Mouse (Mus musculus): ENCODE measurements around the gene Tmem132b. TPM values are rescaled to one million over a fixed set of nuclear protein-coding genes. Genes with fewer than 3 reads are reported as not detected.

Tmem132b gene
- polyA plus RNA-seq (2012; rRNA removed), result 0.02 TPM in 1 of 2 replicates, not detected in the other

DNA sequence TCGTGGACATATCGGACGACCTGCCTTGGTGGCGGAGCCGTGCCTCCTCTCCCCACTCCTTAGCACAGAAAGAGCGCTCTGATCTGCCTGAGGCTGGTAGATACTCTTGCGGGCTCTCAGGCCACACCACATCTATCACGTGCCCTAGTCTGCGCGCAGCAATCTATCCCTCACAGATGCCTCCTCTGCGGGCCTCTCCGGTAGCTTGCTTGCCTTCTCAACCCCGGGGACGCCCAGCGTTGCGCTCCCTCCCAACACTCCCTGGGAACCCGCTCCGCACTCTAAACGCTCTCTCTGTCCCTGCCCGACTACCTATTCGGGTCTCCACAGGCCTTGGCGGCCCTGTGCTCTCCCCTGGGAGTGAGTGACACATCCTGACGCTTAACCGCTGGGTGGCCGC is at the start of gene Tmem132b:
Tmem132b (plus strand) TSS at position 141 of the 400 bp plus-strand sequence.
- Histone ChIP-seq H3K27me3 (ENCODE audit: control insufficient read depth, insufficient read depth, low read length) (peaks cover 19% of the 10 kb centered on the region), H3K4me3 (ENCODE audit: extremely low read depth, insufficient read depth, insufficient read length) (no peak within 1 kb of the TSS), H3K27ac (ENCODE audit: insufficient read depth, low read length) (no peak within 1 kb of the TSS), H3K36me3 (ENCODE audit: control insufficient read depth, insufficient read depth, low read length) (no peaks in the 10 kb centered on the region), H3K4me1 (ENCODE audit: control insufficient read depth, insufficient read depth, insufficient read length) (no peaks in the 10 kb centered on the region)
- no peak for TF ChIP-seq CTCF (IDR thresholded peaks at IDR 0.05; ENCODE audit: extremely low read depth, insufficient read depth, insufficient read length, insufficient replicate concordance)
- no peak for TF ChIP-seq POLR2A (IDR thresholded peaks at IDR 0.05; ENCODE audit: low read depth, low read length)
- DNase-seq (ENCODE audit: low read depth in 1 of 2, low spot score in 2 of 2), result no peak
- WGBS, result 4% methylated on average over 23 of the region's 25 CpGs

DNA sequence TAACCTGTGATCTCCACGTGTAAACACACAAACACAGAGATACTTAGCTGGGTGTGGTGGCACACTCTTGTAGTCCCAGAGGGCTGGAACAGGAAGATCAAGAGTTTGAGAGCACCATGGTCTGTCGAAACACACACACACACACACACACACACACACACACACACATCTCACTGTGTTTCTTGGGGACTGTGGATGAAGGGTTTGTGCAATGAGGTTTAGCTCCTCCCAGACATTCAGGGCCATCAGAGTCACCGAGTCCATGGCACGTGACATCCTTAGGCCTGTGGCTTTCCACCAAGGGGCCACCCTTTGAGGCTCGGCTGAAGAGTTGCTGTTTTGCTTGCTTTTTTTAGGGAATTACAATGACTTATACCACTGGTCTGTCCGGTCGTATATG is 49.1 kb upstream of the Tmem132b start:
- no peak for DNase-seq (ENCODE audit: low read depth in 1 of 2, low spot score in 2 of 2)
- no peaks in the 10 kb centered on the region for H3K27me3 ChIP-seq (ENCODE audit: control insufficient read depth, insufficient read depth, low read length)
- TF ChIP-seq POLR2A (IDR thresholded peaks at IDR 0.05; ENCODE audit: low read depth, low read length), result no peak
- no peak for TF ChIP-seq CTCF (IDR thresholded peaks at IDR 0.05; ENCODE audit: extremely low read depth, insufficient read depth, insufficient read length, insufficient replicate concordance)
- no peak overlapping the region for H3K4me3 ChIP-seq (ENCODE audit: extremely low read depth, insufficient read depth, insufficient read length)
- H3K36me3 ChIP-seq (ENCODE audit: control insufficient read depth, insufficient read depth, low read length), result no peaks in the 10 kb centered on the region
- 84% methylated on average over 7 of the region's 7 CpGs for WGBS
- H3K4me1 ChIP-seq (ENCODE audit: control insufficient read depth, insufficient read depth, insufficient read length), result peaks cover 21% of the 10 kb centered on the region; the same call in 1 of the 2 replicates
- no peak overlapping the region for H3K27ac ChIP-seq (ENCODE audit: insufficient read depth, low read length)

DNA sequence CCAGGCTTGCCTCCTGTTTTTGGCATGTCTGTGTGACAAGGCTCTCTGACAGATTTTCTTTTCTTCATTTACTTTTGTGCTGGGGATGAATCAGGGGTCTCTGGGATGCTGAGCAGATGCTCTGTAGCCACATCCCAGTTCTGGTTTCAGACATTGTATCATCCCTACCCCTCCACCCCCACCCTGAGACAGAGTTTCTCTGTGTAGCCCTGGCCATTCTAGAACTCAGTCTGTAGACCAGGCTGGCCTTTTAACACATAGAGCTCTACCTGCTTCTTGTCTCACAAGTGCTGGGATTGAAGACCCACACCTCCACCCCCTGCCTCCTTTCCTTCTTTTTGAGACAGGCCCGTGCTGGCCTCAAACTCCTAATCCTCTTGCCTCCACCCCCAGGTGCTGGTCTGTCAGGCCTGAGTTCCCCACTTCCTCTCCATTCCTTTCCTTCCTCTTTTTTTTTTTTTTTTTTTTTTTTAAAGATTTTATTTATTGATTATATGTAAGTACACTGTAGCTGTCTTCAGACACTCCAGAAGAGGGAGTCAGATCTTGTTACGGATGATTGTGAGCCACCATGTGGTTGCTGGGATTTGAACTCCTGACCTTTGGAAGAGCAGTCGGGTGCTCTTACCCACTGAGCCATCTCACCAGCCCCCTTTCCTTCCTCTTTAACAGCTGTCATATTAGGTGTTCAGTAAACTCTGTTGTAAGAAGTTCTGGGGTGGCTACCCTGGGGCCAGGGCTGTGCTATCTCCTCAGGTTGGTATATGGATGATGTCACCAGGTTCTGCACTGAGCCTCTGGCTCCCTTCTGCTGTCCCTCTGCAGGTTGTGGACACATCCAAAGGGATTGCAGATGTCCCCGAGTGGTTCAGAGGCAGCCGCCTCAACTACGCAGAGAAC is 47.6 kb upstream of the Tmem132b start:
- H3K27ac ChIP-seq (ENCODE audit: insufficient read depth, low read length), result peak overlapping the region; percentile 51
- peaks cover 18% of the 10 kb centered on the region; the same call in 1 of the 2 replicates for H3K4me1 ChIP-seq (ENCODE audit: control insufficient read depth, insufficient read depth, insufficient read length)
- no peak for DNase-seq (ENCODE audit: low read depth in 1 of 2, low spot score in 2 of 2)
- no peak overlapping the region for H3K4me3 ChIP-seq (ENCODE audit: extremely low read depth, insufficient read depth, insufficient read length)
- no peak for TF ChIP-seq POLR2A (IDR thresholded peaks at IDR 0.05; ENCODE audit: low read depth, low read length)
- TF ChIP-seq CTCF (IDR thresholded peaks at IDR 0.05; ENCODE audit: extremely low read depth, insufficient read depth, insufficient read length, insufficient replicate concordance), result no peak
- H3K36me3 ChIP-seq (ENCODE audit: control insufficient read depth, insufficient read depth, low read length), result no peaks in the 10 kb centered on the region
- WGBS, result 64% methylated on average over 5 of the region's 6 CpGs
- H3K27me3 ChIP-seq (ENCODE audit: control insufficient read depth, insufficient read depth, low read length), result no peaks in the 10 kb centered on the region

DNA sequence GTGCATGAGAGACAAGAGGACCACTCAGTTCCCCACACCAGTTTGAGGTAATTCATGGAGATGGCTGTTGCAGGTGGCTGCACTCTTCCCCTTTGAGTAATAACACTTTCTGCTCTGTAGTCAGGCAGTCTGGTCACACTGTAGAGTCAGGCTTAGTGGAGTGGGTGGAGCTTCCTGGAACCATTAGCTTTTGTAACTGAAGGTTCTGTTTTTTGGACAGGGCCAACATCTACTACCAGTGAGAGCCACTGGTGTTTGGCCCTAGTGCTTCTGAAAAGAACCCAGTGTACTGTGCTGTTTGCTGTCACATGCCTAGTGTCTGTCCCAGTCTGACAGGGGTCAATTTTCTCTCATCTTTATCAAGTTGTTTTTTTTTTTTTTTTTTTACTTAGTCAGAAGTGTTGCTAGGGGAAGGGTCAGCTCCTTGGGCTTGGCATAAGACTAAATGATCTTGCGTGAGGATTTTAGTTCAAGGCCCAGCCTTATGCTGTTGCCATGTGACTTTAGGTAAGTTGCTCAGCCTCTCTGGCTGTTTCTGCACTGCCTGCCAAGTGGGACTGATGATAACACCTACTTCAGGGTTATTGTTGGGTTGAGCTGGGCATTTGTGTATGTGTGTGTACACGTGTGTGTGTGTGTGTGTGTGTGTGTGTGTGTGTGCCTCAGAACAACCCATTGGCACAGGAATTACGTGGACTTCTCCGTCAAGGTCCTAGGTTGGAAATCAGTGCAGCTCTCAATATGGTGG is 46.4 kb upstream of the Tmem132b start:
- TF ChIP-seq POLR2A (IDR thresholded peaks at IDR 0.05; ENCODE audit: low read depth, low read length) (no peak), CTCF (IDR thresholded peaks at IDR 0.05; ENCODE audit: extremely low read depth, insufficient read depth, insufficient read length, insufficient replicate concordance) (no peak)
- no peaks in the 10 kb centered on the region for H3K27me3 ChIP-seq (ENCODE audit: control insufficient read depth, insufficient read depth, low read length)
- H3K27ac ChIP-seq (ENCODE audit: insufficient read depth, low read length), result peak overlapping the region; percentile 51
- WGBS, result 85% methylated on average over 4 of the region's 4 CpGs
- peaks cover 18% of the 10 kb centered on the region; the same call in 1 of the 2 replicates for H3K4me1 ChIP-seq (ENCODE audit: control insufficient read depth, insufficient read depth, insufficient read length)
- DNase-seq (ENCODE audit: low read depth in 1 of 2, low spot score in 2 of 2), result no peak
- H3K36me3 ChIP-seq (ENCODE audit: control insufficient read depth, insufficient read depth, low read length), result no peaks in the 10 kb centered on the region; the same call in 1 of the 2 replicates
- H3K4me3 ChIP-seq (ENCODE audit: extremely low read depth, insufficient read depth, insufficient read length), result no peak overlapping the region

DNA sequence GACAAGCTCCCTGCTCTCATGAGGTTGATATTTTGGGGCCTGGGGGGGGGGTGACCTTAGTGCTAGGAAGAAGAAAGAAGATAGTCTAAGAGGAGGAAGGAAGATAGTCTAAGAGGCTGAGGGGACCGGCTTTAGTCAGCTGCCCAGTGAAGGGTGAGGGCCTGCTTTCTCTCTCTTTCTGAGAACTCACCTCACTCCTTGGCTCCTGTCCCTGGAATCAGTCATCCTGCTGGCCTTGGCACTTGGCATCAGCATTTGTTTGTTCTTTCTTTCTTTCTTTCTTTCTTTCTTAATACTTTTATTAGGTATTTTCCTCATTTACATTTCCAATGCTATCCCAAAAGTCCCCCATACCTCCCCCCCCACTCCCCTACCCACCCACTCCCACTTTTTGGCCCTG is 45.5 kb upstream of the Tmem132b start:
- Histone ChIP-seq H3K36me3 (ENCODE audit: control insufficient read depth, insufficient read depth, low read length) (peaks cover 2% of the 10 kb centered on the region), H3K27ac (ENCODE audit: insufficient read depth, low read length) (no peak overlapping the region)

DNA sequence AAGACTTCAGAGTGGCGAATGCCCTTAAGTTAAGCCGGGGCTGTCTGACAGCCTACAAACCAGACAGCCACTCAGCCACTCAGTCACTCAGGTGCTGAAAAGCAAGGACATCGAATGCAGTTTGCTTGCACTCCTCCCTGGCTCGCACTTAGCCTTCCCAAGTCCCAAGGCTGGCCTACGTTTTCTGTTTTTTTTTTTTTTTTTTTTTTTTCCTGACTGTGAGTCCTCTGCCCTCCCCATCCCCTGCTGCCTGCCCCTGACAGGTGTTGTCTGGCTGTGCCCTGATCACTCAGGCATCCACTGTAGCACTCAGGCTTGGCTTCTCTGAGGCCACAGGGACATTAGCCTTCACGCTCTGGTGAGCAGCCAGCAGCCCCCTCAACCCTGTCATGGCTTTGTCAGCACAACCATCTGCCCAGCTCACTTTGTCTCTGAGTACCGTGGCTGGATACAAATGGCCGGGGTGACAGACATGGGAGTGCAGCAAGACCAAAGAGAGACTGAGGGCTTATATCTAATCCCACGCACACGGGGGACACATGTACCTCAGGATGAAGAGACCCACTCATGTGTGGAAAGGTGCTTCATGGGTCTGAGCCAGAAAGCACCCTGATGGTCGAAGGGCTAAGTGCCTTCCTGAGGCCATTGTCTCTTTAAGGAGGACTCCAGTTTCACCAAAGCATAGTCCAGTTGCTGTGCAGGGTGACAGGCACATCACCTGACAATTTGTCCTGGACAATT is 44.0 kb upstream of the Tmem132b start:
- no peak for DNase-seq (ENCODE audit: low read depth in 1 of 2, low spot score in 2 of 2)
- Histone ChIP-seq H3K4me3 (ENCODE audit: extremely low read depth, insufficient read depth, insufficient read length) (no peak overlapping the region), H3K27ac (ENCODE audit: insufficient read depth, low read length) (no peak overlapping the region), H3K27me3 (ENCODE audit: control insufficient read depth, insufficient read depth, low read length) (no peaks in the 10 kb centered on the region), H3K36me3 (ENCODE audit: control insufficient read depth, insufficient read depth, low read length) (peaks cover 2% of the 10 kb centered on the region), H3K4me1 (ENCODE audit: control insufficient read depth, insufficient read depth, insufficient read length) (peaks cover 18% of the 10 kb centered on the region; the same call in 1 of the 2 replicates)
- TF ChIP-seq POLR2A (IDR thresholded peaks at IDR 0.05; ENCODE audit: low read depth, low read length) (no peak), CTCF (IDR thresholded peaks at IDR 0.05; ENCODE audit: extremely low read depth, insufficient read depth, insufficient read length, insufficient replicate concordance) (no peak)
- 61% methylated on average over 11 of the region's 11 CpGs for WGBS

More for the DNA sequence above, 45.5 kb upstream of the Tmem132b start:
- 85% methylated on average over 1 of the region's 1 CpGs for WGBS
- no peak overlapping the region for H3K4me3 ChIP-seq (ENCODE audit: extremely low read depth, insufficient read depth, insufficient read length)
- TF ChIP-seq CTCF (IDR thresholded peaks at IDR 0.05; ENCODE audit: extremely low read depth, insufficient read depth, insufficient read length, insufficient replicate concordance), result no peak
- TF ChIP-seq POLR2A (IDR thresholded peaks at IDR 0.05; ENCODE audit: low read depth, low read length), result no peak
- H3K27me3 ChIP-seq (ENCODE audit: control insufficient read depth, insufficient read depth, low read length), result no peaks in the 10 kb centered on the region
- DNase-seq (ENCODE audit: low read depth in 1 of 2, low spot score in 2 of 2), result no peak
- H3K4me1 ChIP-seq (ENCODE audit: control insufficient read depth, insufficient read depth, insufficient read length), result peaks cover 18% of the 10 kb centered on the region; the same call in 1 of the 2 replicates
